Mouse (Mus musculus): ENCODE data around the gene Ccdc88c. TPM values are rescaled to one million over a fixed set of nuclear protein-coding genes. Genes with fewer than 3 reads are reported as not detected.
A peak's percentile ranks its signal among the peaks of the same experiment; 100 is the strongest.

The Ccdc88c gene
- total RNA-seq, 1 experiment from 2014 or later = 74.6 TPM

DNA sequence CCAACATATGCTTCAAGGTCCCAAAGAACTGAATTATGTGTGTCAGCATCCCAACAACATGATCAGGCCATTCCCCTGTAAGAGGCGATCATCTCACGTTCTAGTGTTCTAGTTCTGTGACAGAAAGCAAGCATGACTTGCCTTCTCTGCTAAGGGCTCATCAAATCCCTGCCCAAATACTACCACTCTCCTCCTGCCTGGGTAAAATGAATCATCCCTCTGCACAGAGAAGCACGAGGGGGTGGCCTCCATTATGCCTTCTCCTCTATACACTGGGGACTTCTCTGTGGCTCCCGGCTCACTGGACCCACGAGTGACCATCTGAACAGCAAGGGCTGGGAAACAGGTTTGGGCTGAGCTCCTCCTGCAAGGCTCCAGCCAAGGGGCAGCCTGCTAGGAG lies 49.2 kb downstream of the Ccdc88c start:
- no peak for ATAC-seq (replicated peaks; ENCODE audit: low read depth, poor library complexity, severe bottlenecking)

DNA sequence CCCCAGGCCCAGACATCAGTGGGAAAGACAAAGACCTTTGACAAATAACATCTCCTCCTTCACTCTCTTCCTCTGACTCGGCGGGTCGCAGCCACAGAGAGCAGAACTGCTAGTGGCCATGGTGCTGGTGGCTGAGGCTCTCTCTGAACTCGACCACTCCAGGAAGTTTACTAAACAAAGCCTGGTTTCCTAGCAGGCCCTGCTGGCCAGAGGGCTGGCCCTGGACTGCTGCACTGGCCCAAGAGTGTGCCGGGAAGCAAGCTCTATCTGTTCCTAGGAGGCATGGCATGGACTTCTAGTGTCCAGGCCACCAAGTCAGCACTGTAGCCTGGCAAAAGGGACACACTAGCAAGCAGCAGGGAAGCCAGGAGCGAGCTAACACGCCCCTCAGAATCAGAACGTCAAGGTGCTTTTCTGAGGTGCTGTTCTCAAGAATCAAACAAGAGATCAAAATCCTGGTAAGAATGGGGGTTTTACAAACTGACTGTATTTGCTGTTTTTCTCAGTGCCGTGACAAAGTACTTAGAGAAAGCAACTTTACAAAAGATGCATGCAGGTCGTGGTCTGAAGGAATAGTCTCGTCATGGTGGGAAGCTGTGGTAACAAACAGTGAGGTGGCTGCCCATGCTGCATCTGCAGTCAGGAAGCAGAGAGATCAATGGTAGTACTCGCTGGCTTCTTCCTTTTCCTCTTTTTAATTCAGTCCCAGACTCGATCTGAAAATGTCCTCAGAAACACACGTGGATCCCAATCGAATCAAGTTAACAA lies 50.7 kb downstream of the Ccdc88c start:
- peak; percentile 66 for ATAC-seq (replicated peaks; ENCODE audit: low read depth, poor library complexity, severe bottlenecking)

DNA sequence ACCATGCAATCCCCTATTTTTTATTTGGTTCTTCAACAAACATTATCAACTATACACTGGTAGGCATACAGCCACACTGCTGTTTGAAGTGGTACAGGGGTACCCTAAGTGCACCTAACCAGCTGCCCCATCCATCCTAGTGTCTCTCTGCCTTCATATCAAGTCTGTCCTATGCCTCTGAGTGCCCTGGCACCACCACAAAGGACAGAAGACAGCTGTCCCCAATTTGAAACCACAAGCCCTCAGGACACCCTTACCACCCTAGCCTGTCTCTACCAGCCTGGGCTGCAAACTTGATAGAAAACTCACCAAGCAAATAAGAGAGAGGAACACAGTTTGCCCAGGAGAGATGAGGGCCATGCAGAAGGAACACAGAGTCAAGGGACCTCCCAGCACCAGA lies 51.3 kb downstream of the Ccdc88c start:
- ATAC-seq (replicated peaks; ENCODE audit: low read depth, poor library complexity, severe bottlenecking) = no peak

DNA sequence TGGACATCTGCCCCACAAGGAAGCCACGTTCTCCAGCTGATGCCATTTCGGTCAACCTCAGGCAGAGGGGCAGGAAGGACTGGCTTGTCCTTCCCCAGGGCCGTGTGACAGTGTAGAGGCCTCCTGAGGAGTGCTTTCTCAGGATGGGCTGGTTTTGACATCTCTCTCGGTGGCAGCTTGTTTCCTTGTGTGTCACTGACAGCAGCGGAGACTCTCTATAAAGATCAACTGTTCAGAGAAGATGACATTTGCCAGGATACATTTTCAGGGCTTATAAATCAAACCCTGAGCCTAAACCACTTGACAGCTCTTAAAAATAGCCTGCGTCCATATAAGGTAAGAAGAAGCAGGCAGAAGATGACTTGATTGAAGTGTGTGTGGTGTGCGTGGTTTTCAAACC lies 59.0 kb downstream of the Ccdc88c start:
- ATAC-seq (replicated peaks; ENCODE audit: low read depth, poor library complexity, severe bottlenecking) = no peak

DNA sequence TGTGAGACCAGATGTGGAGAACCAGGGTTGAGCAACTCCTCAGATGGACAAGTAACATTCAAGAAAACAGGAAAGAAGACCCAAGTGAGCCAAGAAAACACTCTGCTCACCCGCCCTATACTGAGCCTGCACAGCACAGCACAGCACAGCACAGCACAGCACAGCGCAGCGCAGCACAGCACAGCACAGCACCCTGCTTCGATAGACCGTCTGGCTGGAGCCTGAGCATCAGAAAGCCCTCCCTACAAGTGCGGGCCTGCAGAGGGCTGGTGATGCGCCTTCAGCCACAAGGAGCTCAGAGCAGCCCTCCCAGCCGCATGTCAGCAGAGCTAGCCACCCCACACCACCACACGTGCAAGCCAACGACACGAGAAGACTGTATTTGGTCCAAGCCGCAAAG lies 61.5 kb downstream of the Ccdc88c start:
- ATAC-seq (replicated peaks; ENCODE audit: low read depth, poor library complexity, severe bottlenecking) = no peak

DNA sequence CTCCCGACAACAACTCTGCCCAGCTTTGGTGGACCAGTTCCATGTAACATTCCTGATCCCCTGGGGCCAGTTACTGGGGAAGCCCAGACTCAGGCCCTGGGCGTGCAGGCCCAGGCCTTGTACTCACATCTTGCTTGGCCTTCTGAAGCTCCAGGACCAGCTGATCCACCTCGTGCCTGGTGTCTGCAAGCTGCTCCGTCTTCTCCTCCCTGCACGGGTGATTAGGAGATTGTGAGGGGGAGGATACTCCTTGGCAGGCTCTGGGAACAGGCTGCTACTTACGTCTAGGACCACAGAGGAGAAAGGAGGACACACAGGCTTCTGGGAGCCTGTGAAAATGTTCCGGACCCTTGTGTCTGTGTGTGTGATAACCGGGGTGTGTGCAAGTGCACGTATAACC lies 62.6 kb downstream of the Ccdc88c start:
- no peak for ATAC-seq (replicated peaks; ENCODE audit: low read depth, poor library complexity, severe bottlenecking)

DNA sequence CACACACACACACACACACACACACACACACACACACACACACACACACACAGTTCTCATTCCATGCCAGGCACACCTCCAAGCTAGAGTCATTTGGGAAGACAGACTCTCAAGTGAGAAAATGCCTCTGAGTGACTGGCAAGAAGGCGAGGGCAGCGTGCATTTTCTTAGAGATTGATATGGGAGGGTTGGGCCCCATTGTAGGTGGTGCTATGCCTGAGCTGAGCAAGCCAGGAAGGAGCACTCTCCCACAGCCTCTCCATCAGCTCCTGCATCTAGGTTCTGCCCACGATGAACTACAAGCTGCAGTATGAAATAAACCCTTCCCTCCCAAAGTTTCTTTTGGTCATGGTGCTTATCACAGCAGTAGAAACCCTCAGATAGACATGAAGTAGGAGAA lies 63.6 kb downstream of the Ccdc88c start:
- no peak for ATAC-seq (replicated peaks; ENCODE audit: low read depth, poor library complexity, severe bottlenecking)

DNA sequence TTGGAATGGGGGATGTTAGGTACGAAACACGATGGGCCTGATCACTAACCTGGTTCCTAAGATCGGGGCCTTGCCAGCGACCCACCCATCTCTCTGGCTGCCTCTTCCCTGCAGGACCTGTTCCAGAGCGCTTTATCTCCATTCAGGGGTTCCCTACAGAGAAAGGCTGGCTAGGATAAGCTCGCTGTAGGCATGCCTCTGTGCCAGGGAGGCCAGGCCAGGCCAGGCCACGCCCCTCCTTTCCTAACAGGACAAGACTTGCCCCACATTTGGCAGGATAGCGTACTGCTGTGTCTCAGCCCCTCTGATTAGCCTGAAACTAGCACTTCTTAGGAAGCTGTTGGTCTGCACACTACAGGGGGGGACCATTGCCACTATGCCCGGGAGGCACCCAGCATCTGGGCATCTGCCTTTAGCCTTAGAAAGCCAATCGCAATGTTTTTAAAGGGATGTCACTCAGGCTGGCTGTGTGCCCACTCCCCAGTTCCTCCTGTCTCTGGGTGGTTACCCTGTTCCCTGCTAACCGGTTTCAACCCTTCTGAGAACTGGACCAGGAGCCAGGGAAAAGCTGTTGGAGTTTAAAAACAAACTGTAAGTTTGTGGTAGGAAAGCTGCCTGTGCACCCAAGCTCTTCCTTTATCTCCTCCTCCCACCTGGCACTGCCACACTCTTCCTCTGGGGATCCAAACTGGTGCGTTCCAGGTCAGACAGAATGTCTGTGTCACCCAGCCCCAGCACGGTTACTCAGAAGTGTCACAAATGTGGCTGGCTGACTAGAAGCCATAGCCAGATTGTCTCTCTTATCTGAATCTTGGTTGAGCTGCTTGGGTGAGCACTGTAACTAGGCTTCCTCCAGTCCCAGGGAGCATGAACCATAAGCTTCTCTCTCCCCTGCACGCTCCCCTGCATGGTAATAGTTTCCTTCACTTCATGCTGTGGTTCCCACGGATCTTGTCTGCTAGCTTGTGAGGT lies 69.9 kb downstream of the Ccdc88c start:
- ATAC-seq (replicated peaks; ENCODE audit: low read depth, poor library complexity, severe bottlenecking) = peak; percentile 53

DNA sequence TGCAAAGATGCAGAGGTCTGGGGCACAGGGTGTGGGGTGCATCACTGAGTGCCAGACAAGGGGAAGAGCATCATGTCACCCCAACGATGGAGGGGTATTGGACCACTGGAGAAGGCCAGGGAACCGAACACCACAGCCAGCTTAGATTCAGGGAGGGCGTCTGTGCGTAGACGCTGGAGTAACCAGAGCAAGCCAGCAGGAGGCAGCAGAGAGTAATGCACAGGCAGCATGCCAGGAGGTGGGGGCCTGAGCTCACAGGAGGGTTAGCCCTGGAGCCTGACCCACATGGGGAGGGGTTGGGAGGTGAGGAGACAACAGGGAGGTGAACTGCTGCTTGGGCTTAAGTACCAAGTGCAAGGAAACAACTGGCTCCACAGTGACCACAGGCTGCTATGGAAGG lies 70.8 kb downstream of the Ccdc88c start:
- peak; percentile 48 for ATAC-seq (replicated peaks; ENCODE audit: low read depth, poor library complexity, severe bottlenecking)

DNA sequence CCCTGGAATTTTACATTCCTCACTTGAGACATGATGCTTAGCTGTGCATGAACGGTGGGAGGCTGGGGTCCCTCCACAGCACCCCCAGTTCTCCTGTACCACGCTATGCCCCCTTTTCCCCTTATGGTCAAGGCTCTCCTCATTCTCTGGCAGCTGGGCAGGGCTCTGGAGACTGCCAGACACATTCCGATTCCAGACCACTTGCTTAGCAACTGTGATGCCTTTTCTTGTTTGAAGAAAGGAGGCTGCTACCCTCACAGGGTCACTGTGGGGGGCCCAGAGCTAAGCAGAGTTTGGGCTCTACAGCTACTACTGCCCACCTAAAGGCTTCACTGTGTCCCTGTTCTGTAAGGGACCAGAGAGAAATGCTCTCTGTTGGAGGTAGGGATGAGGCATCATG lies 71.6 kb downstream of the Ccdc88c start:
- ATAC-seq (replicated peaks; ENCODE audit: low read depth, poor library complexity, severe bottlenecking) = no peak

DNA sequence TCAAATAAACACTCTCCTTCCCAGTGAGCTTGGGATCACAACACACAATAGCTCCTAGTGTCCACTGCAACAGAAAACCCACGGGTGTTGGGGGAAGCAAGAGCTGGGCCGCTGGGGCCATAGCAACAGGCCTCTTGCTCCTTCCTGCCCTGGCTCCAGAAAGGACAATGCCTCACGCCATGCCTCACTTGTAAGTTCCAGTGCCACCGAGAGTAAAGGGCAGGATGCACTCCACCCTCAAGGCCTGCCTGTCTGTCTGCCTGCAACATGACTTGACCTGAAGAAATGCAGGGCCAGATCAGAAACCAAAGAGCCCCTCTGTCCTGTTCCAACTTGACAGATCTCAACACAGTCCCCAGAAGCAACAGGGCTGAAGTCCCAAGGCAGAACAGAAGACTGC lies 72.0 kb downstream of the Ccdc88c start:
- ATAC-seq (replicated peaks; ENCODE audit: low read depth, poor library complexity, severe bottlenecking) = no peak

DNA sequence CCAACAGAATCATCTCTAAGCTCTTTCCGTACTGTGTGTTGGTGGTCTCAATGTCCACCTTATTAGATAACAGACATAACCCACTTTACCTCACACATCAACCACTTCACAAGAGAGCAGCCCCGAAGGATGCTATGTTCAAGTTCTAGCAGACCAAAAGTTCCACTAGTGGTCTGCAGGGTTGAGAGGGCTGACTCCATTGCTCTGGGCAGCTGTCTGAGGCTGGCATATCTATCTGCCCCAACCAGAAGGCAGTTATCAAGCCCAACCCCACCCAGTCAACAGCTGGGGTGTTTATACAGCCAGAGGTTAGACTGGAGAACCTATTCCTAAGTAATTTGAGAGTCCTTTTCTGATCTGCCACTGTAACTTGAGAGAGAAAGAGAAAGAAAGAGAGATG lies 72.8 kb downstream of the Ccdc88c start:
- peak; percentile 24; the same call in 1 of the 2 replicates for ATAC-seq (replicated peaks; ENCODE audit: low read depth, poor library complexity, severe bottlenecking)

DNA sequence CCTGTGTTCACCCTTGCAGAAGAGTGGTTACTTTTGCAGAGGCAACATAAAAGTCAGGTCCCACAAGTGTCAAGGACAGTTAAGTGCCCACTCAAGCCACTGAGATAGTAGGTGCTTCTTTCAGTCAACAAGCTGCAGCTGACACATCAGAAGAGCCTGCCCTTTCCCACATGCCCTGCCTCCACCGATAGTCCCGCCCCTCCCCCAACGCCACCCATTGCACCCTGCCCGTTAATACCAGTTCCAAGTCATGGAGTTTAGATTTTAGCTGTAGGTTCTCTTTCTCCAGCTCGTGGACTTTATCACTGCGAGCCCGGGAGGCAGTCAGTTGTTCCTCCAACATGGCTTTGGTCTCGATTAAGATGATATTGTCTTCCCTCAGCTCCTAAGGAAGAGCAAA lies 74.9 kb downstream of the Ccdc88c start:
- no peak for ATAC-seq (replicated peaks; ENCODE audit: low read depth, poor library complexity, severe bottlenecking)

DNA sequence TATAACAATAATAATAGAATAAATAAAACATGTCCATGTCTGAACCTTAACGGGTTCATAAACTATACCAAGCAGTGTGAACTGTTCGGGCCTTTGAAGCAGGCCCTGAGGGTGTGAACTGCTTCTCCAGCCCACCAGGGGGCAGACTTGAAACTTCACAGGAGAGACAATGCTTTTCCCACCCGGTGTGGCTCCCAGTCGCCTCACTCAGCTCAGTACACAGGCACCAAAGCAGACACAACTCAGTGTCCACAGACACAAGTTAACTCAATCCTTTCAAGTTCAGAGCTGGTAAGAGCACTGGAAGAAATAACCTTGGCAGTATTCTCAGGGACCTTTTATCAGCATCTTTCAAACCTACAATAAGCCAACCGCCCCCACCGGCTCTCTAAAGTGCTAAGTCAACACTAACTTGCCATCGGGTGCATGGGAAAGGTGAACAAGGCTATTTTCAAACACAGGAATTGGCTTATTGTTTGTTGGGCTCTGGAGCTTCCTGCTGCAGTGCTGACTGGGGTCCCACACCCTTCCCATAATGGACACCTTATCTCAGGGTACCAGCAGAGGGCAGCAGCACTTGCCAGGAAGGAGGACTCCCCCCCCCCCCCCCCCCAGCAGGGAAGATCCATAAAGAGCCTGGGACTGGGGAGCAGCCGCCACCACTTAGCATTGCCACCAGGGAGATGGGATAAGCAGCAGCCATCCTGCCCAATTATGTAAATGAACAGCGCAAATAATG lies 76.5 kb downstream of the Ccdc88c start:
- ATAC-seq (replicated peaks; ENCODE audit: low read depth, poor library complexity, severe bottlenecking) = peak; percentile 86

DNA sequence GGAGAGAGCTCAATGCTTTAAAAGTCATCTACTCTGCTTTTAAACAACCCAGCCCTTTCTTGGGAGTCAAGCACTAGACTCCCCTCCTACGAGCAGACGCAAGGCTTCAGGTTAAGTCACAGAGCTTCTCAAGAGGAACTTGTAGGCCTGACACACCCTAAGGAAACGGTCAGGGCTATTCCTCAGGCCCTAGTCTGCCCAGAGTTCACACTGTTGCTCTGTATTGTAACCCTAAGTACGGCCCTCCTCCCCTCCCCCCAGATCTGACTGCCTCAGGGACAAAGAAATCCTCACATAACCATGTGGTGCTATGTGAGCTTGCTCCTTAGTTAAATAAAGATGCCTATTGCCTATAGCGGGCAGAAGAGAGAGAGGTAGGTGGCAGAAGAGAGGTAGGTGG lies 79.7 kb downstream of the Ccdc88c start:
- ATAC-seq (replicated peaks; ENCODE audit: low read depth, poor library complexity, severe bottlenecking) = no peak

DNA sequence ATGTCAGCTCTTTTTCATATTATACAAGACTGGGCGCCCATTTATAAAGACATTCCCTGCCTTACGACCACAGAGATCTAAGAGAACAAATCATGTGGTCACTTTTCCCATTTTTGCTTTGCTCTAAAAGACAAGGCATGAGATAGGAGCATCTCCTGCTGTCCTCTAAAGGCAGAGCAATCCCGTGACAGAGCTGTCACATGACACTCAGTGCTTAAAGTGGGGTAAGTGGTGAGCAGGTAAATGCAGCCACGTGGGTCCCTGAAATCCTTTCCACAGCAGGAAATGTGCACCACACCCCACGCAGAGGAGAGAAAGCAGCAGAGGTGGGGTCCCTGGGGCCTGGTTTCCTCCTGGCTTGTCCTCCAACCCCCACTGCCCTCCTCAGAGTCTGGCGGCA lies 80.8 kb downstream of the Ccdc88c start:
- ATAC-seq (replicated peaks; ENCODE audit: low read depth, poor library complexity, severe bottlenecking) = no peak

DNA sequence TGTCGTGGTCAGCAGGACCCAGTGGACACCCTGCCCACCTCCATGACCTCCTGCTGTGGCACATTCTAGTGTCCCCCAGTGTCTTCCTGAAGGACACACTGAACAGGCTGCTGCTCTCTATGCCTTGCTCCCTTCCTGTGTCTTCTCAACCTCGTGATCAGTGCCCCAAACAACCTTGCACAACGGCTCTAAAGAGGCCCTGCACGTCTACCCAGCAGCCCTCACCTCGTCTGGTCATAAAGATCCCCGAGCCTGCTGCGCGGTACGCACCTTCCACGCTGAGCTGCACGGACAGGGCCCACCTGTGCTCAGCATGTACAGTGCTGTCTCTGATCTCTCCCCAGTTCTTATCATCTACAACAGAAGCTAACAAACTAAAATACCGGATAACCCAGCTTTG lies 82.9 kb downstream of the Ccdc88c start:
- ATAC-seq (replicated peaks; ENCODE audit: low read depth, poor library complexity, severe bottlenecking) = no peak

DNA sequence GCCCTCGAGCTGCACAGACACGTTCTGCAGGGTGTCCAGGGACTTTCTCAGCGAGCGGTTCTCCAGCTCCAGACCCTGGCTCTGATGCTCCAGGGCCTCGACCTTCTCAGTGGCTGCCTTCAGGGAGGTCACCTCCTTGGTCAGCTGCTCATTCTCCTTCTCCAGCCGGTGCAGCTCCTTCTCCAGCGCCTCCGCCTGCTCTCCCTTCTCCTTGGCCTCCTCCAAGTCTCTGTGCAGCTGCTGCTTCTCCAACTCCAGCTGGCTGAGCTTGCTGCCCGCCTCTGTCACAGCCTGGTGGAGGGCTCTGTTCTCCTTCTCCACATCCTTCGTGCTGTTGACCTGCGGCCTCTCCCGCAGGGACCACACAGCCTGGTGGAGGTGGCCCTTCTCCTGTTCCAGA lies 83.4 kb downstream of the Ccdc88c start:
- ATAC-seq (replicated peaks; ENCODE audit: low read depth, poor library complexity, severe bottlenecking) = no peak

DNA sequence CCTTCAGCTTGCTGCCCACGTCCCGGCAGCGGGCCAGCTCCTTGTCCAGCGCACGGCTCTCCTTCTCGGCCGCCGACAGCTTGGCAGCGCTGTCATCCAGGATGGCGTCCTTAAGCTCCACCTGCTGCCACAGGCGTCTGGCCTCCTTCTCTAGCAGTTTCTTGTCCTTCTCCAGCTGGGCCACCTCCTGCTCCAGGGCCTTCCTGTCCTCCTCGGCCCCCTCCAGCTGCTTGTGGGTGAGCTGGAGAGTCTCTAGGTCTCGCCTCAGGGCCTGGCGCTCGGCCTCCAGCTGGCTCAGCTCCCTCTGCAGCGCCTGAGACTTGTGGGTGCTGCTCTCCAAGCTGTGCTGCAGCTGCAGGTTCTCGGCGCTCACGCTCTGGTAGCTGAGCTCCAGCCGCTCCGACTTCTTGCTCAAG lies 83.9 kb downstream of the Ccdc88c start:
- no peak for ATAC-seq (replicated peaks; ENCODE audit: low read depth, poor library complexity, severe bottlenecking)

DNA sequence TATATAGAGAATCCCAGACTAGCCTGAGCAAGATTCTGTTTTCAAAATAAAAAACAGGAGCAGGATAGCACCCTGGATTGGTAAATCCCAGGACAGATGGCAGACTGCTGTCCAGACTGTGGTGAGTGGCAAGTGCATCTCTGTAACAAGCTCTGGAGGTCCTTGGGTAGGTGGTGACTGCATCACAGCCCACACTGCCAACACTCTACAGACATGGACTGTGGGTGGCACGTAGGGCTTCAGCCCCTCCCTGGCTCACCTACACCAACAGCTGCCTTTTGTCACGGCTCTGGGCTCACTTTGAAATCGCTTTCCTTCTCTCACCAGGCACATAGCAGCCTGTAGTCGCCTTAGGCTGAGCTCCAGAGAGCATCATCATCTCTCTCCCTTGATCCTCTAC lies 85.7 kb downstream of the Ccdc88c start:
- no peak for ATAC-seq (replicated peaks; ENCODE audit: low read depth, poor library complexity, severe bottlenecking)

DNA sequence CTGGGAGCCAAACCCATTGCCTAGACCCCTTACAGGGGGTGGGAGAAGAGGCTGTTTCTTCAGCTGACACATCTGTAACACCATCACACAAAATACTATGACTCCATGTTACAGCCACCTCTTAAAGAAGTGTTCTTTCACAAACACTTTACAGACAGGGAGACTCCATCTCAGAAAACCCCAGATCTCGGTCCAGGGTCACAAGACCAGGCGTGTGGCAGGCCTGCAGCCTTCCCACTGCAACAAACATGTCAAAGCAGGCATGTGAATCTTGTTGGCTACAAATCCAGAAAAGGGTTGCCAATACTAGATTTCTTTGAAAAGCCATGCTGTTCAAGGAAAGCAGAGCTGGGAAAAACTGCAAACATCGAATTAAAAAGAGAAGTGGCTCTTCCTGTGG lies 87.5 kb downstream of the Ccdc88c start:
- no peak for ATAC-seq (replicated peaks; ENCODE audit: low read depth, poor library complexity, severe bottlenecking)
